Mouse (Mus musculus): Measurements from ENCODE around the gene Pdk1. TPM values are rescaled to one million over a fixed set of nuclear protein-coding genes. Genes with fewer than 3 reads are reported as not detected.

Gene Pdk1
- polyA plus RNA-seq, 1 experiment from 2014 or later = 23.8 TPM

DNA sequence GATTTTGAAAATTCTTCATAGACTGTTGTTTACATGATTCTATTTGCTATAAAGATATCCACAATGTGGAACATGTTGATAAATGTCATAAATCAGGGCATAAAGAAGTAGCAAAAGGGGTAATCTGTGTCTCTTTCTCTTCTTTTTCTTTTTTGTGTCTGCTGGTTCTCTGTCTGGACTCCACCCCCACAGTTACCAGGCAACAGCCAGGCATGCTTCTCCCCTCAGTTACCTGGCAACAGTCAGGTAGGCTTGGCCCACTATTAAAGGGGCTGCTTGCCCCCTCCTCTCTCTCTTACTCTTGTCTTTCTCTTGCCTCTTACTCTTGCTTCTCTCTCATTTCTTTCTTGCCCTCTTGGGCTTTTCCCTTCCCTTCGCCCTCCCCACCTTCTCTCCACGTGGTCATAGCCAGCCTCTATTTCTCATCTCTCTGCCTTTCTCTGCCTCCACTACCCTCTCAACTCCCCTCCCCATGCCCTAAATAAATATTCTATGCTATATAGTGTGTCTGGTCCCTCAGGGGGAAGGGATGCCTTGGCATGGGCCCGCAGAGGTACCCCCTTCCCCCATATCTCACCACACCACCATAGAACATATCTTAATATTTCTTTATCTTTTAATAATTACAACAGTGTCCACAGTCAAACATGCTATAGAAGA is 64.8 kb downstream of the Pdk1 start:
- Histone ChIP-seq H3K4me1 (ENCODE audit: control insufficient read depth, insufficient read depth, low read length) (no peaks in the 10 kb centered on the region), H3K9me3 (ENCODE audit: control insufficient read depth, low read length) (no peaks in the 10 kb centered on the region), H3K36me3 (ENCODE audit: control insufficient read depth, insufficient read depth, low read length) (no peaks in the 10 kb centered on the region), H3K27ac (ENCODE audit: low read depth, low read length) (no peak overlapping the region), H3K9ac (ENCODE audit: low read length) (no peak overlapping the region), H3K4me3 (ENCODE audit: low read depth, low read length) (no peak overlapping the region), H3K4me2 (ENCODE audit: low read depth) (no peak overlapping the region), H3K27me3 (ENCODE audit: control insufficient read depth, insufficient read depth, low read length) (no peaks in the 10 kb centered on the region)
- whole genome bisulfite sequencing = 80% methylated on average over 3 of the region's 3 CpGs
- ATAC-seq (ENCODE audit: insufficient read depth, low FRiP score, low TSS enrichment) (no peak), DNase-seq (ENCODE audit: low spot score) (no peak)

DNA sequence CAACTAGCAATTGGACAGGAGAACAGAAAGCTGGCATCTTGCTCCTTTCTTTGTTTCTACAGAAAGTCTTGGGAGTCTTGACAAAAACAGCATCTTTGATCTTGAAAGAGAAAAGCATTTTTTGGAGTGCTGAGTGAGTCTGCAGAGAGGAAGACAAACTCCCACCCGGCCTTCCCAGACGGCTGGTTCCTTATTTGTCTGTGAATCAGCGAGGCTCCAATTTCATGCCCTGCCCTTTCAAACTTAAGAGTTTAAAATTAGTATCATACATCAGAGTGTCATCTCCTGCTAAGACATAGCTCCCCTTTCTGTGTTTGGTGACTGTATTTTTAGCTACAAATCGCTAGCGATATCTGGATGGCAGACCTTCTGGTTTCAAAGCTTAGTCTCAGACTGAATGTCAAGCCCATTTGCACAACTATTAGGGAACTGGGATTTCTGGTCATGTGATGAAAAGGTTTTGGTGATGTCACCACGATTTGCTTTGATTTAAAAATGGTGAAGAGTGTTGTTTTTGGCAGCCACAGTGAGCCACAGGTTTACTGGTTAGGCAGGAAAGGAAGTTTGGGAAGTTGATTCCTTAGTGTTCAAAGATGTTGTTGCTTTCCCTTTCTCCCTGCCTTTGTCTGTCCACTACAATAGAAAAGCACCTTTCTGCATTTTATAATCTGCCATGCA is 65.8 kb downstream of the Pdk1 start:
- WGBS = 63% methylated on average over 6 of the region's 6 CpGs
- Histone ChIP-seq H3K9ac (ENCODE audit: low read length) (no peak overlapping the region), H3K36me3 (ENCODE audit: control insufficient read depth, insufficient read depth, low read length) (no peaks in the 10 kb centered on the region), H3K4me3 (ENCODE audit: low read depth, low read length) (no peak overlapping the region), H3K27me3 (ENCODE audit: control insufficient read depth, insufficient read depth, low read length) (no peaks in the 10 kb centered on the region), H3K9me3 (ENCODE audit: control insufficient read depth, low read length) (no peaks in the 10 kb centered on the region), H3K27ac (ENCODE audit: low read depth, low read length) (no peak overlapping the region), H3K4me2 (ENCODE audit: low read depth) (no peak overlapping the region), H3K4me1 (ENCODE audit: control insufficient read depth, insufficient read depth, low read length) (no peaks in the 10 kb centered on the region)
- ATAC-seq (ENCODE audit: insufficient read depth, low FRiP score, low TSS enrichment) = no peak
- no peak for DNase-seq (ENCODE audit: low spot score)

DNA sequence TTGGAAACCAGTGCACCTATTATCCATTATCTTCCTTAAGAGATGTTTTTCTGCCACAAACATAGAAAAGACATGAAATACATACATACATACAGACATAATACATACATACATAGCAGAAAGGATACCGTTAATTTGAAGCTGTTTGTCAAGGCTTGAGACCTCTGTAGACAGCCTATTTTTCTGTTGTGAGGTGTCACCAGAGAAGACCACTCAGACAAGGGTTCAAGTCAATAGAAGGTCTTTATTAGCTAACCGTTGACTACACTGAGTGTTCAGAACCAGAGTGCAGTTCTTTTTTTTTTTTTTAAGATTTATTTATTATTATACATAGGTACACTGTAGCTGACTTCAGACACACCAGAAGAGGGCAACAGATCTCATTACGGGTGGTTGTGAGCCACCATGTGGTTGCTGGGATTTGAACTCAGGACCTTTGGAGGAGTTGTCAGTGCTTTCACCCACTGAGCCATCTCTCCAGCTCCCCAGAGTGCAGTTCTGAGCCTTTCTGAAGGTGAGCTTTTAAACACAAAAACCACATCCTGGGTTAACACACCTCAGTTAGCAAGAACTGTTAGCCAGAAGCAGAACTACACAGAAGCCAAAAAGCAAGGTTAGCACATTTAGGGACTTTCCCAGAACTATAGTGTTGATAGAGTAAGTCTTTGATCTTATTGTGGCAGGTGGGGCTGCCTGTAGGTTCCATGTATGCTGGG is 68.1 kb downstream of the Pdk1 start:
- Histone ChIP-seq H3K4me1 (ENCODE audit: control insufficient read depth, insufficient read depth, low read length) (no peaks in the 10 kb centered on the region), H3K4me2 (ENCODE audit: low read depth) (no peak overlapping the region), H3K4me3 (ENCODE audit: low read depth, low read length) (no peak overlapping the region), H3K27me3 (ENCODE audit: control insufficient read depth, insufficient read depth, low read length) (no peaks in the 10 kb centered on the region), H3K9ac (ENCODE audit: low read length) (no peak overlapping the region), H3K36me3 (ENCODE audit: control insufficient read depth, insufficient read depth, low read length) (no peaks in the 10 kb centered on the region), H3K27ac (ENCODE audit: low read depth, low read length) (no peak overlapping the region), H3K9me3 (ENCODE audit: control insufficient read depth, low read length) (no peaks in the 10 kb centered on the region)
- no peak for ATAC-seq (ENCODE audit: insufficient read depth, low FRiP score, low TSS enrichment)
- DNase-seq (ENCODE audit: low spot score) = no peak
- 91% methylated on average over 3 of the region's 3 CpGs for WGBS

DNA sequence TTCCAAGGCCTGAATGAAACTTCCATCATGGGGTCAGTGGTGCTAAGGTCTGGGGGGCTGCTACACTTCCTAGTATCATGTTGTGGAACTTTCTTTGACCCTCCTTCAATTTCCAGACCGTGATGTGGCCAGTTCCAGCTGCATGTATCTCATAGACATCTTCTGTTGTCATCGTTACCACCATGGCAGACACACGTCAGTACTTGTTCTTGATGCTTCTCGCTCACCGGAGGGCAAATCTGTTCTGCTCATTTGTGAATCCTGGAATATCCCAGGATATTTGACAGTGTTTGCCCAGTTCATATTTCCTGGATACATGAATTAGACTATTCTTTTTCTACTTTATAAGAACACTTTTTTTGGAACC is 68.7 kb downstream of the Pdk1 start:
- DNase-seq (ENCODE audit: low spot score) (no peak), ATAC-seq (ENCODE audit: insufficient read depth, low FRiP score, low TSS enrichment) (no peak)
- Histone ChIP-seq H3K36me3 (ENCODE audit: control insufficient read depth, insufficient read depth, low read length) (no peaks in the 10 kb centered on the region), H3K27ac (ENCODE audit: low read depth, low read length) (no peak overlapping the region), H3K4me3 (ENCODE audit: low read depth, low read length) (no peak overlapping the region), H3K9ac (ENCODE audit: low read length) (no peak overlapping the region), H3K9me3 (ENCODE audit: control insufficient read depth, low read length) (no peaks in the 10 kb centered on the region), H3K27me3 (ENCODE audit: control insufficient read depth, insufficient read depth, low read length) (no peaks in the 10 kb centered on the region), H3K4me2 (ENCODE audit: low read depth) (no peak overlapping the region), H3K4me1 (ENCODE audit: control insufficient read depth, insufficient read depth, low read length) (no peaks in the 10 kb centered on the region)
- WGBS = 90% methylated on average over 5 of the region's 5 CpGs

DNA sequence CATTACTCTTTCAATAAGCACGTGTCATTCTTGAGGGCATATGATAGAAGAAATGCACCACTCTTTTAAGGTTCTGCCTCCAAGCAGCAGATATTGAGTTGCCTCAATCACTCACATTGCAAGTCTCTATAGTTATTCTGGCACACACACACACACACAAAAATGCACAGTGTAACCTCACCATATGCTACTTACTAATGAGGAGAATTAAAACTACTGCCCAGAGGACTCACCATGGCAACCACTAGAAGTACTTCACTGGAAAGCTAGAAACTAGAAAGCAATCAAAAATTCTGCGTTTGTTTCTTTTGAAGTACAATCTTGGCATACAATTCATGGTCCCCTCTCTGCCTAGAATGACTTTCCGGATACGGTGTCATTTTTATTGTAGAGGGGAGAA is 78.2 kb downstream of the Pdk1 start:
- ATAC-seq (ENCODE audit: insufficient read depth, low FRiP score, low TSS enrichment) = no peak
- 88% methylated on average over 4 of the region's 4 CpGs for WGBS
- no peak overlapping the region for H3K4me3 ChIP-seq (ENCODE audit: low read depth, low read length)
- no peak overlapping the region for H3K27ac ChIP-seq (ENCODE audit: low read depth, low read length)
- H3K9ac ChIP-seq (ENCODE audit: low read length) = no peak overlapping the region
- H3K4me2 ChIP-seq (ENCODE audit: low read depth) = no peak overlapping the region
- H3K27me3 ChIP-seq (ENCODE audit: control insufficient read depth, insufficient read depth, low read length) = no peaks in the 10 kb centered on the region
- no peaks in the 10 kb centered on the region for H3K9me3 ChIP-seq (ENCODE audit: control insufficient read depth, low read length)
- no peak for DNase-seq (ENCODE audit: low spot score)
- no peaks in the 10 kb centered on the region for H3K4me1 ChIP-seq (ENCODE audit: control insufficient read depth, insufficient read depth, low read length)
- no peaks in the 10 kb centered on the region for H3K36me3 ChIP-seq (ENCODE audit: control insufficient read depth, insufficient read depth, low read length)

Other genes starting within 250 kb of the Pdk1 start
- 35.2 and 39.9 TPM in 2 replicates for gene Itga6, start 127.6 kb upstream of the Pdk1 start, polyA plus RNA-seq (2014; fragmentation: Nextera tagmentation; extraction: Ambion mirVana)
- 9.8 and 11.9 TPM in 2 replicates for gene Rapgef4, start 108.0 kb downstream of the Pdk1 start, polyA plus RNA-seq (2014; fragmentation: Nextera tagmentation; extraction: Ambion mirVana)